Mouse (Mus musculus): ENCODE results near the gene Mroh2a.

- TF ChIP-seq CTCF (IDR thresholded peaks at IDR 0.05; ENCODE audit: low read depth) (no peak), EP300 (IDR thresholded peaks at IDR 0.05; ENCODE audit: low read depth) (no peak)
These were observed 72.1 kb downstream of the Mroh2a start for GRCm38 (mm10) chr1:88298686-88299528.
